Mouse (Mus musculus) midbrain, embryonic 16.5 days (tissue): ENCODE data around the gene Clpb. TPM values are rescaled to one million over a fixed set of nuclear protein-coding genes. Genes with fewer than 3 reads are reported as not detected.

Source experiments
- ATAC-seq: fragments of 200-750 bp; cut with Nextera tagmentation; 2 replicates; pipeline ENCODE4 v1.8.0; 2017; ENCODE audit warnings: moderate TSS enrichment
- H3K27ac ChIP-seq: fragments of 300-500 bp; sonication (generic); 2 replicates; pipeline ENCODE4 v1.5.1; 2014; ENCODE audit warnings: mild to moderate bottlenecking, low read length, mixed read lengths
- H3K27me3 ChIP-seq: fragments of 300-500 bp; sonication (generic); 2 replicates; pipeline ENCODE4 v1.6.1; 2014; ENCODE audit warnings: low read depth, low read length, mixed read lengths; ENCODE audit not compliant: control insufficient read depth, insufficient read depth
- H3K36me3 ChIP-seq: fragments of 300-500 bp; sonication (generic); 2 replicates; pipeline ENCODE4 v1.6.1; 2014; ENCODE audit warnings: mild to moderate bottlenecking, low read length, moderate library complexity, mixed read lengths; ENCODE audit not compliant: control insufficient read depth, insufficient read depth
- H3K4me1 ChIP-seq: fragments of 300-500 bp; sonication (generic); 2 replicates; pipeline ENCODE4 v1.6.1; 2014; ENCODE audit warnings: mild to moderate bottlenecking, low read length, mixed read lengths; ENCODE audit not compliant: control insufficient read depth, insufficient read depth
- H3K4me2 ChIP-seq: fragments of 300-500 bp; sonication (generic); 2 replicates; pipeline ENCODE4 v1.6.1; 2014; ENCODE audit warnings: mild to moderate bottlenecking, low read length, mixed read lengths
- H3K4me3 ChIP-seq: fragments of 300-500 bp; sonication (generic); 2 replicates; pipeline ENCODE4 v1.5.1; 2014; ENCODE audit warnings: low read depth, mild to moderate bottlenecking, low read length, moderate library complexity, mixed read lengths
- H3K9ac ChIP-seq: fragments of 300-500 bp; sonication (generic); 2 replicates; pipeline ENCODE4 v1.6.1; 2014; ENCODE audit warnings: low read depth, low read length, mixed read lengths
- H3K9me3 ChIP-seq: fragments of 300-500 bp; sonication (generic); replicated peaks from 2 replicates; pipeline ENCODE4 v1.6.1; 2014; ENCODE audit warnings: mild to moderate bottlenecking, low read length, mixed read lengths; ENCODE audit not compliant: control insufficient read depth, poor library complexity, severe bottlenecking
- WGBS: fragments of 180-500 bp; shearing (Covaris S2); extraction: QIAGEN DNeasy Blood & Tissue Kit; methylation state at CpG from one replicate; pipeline ENCODE4 v1.1.7; 2014; 5-methylcytosine and 5-hydroxymethylcytosine counted together
- polyA plus RNA-seq: library from polyadenylated mRNA; unstranded; fragments of >200 nt; fragmentation: Nextera tagmentation; extraction: Ambion mirVana; gene quantifications from 2 replicates; pipeline ENCODE4 v1.2.1, GENCODE M21; 2015

Clpb gene
- polyA plus RNA-seq, 1 experiment from 2014 or later, result 43.0 TPM

GRCm38 (mm10) chr7:101753492-101753891 lies 90.1 kb downstream of the Clpb start:
- Histone ChIP-seq H3K9ac (no peak overlapping the region), H3K4me1 (no peaks in the 10 kb centered on the region), H3K27ac (no peak overlapping the region), H3K4me2 (no peak overlapping the region), H3K9me3 (no peaks in the 10 kb centered on the region), H3K4me3 (no peak overlapping the region), H3K36me3 (peaks cover 9% of the 10 kb centered on the region), H3K27me3 (no peaks in the 10 kb centered on the region)
- ATAC-seq, result no peak
- WGBS, result 94% methylated on average over 5 of the region's 5 CpGs

GRCm38 (mm10) chr7:101754416-101754815 lies 91.0 kb downstream of the Clpb start:
- Histone ChIP-seq H3K4me2 (no peak overlapping the region), H3K9me3 (no peaks in the 10 kb centered on the region), H3K36me3 (peaks cover 9% of the 10 kb centered on the region), H3K4me3 (no peak overlapping the region), H3K27me3 (no peaks in the 10 kb centered on the region), H3K27ac (no peak overlapping the region), H3K4me1 (no peaks in the 10 kb centered on the region), H3K9ac (no peak overlapping the region)
- WGBS, result 94% methylated on average over 2 of the region's 2 CpGs
- ATAC-seq, result no peak

DNA sequence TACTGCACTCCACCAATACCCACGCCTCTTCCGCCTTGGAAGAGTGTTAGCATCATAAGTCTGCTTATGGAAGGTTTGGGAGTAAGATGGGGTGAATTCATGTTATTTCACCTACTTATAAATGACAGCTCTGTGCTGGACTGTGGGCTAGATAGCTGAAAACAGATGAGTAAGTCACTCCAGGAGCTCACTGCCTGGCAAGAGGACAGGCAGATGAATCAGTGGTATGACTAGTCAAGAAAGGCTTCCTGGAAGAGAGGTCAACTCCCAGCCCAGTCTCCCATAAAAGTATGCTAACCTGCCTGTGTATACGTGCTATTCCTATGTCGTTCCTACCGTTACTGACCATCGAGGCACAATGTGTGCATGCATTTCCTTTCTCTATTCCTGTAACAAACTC lies 91.9 kb downstream of the Clpb start:
- WGBS, result 96% methylated on average over 6 of the region's 6 CpGs
- H3K4me3 ChIP-seq, result no peak overlapping the region
- H3K27me3 ChIP-seq, result no peaks in the 10 kb centered on the region
- H3K4me2 ChIP-seq, result no peak overlapping the region
- H3K9me3 ChIP-seq, result no peaks in the 10 kb centered on the region
- ATAC-seq, result no peak
- no peaks in the 10 kb centered on the region for H3K4me1 ChIP-seq
- no peak overlapping the region for H3K9ac ChIP-seq
- H3K36me3 ChIP-seq, result peaks cover 9% of the 10 kb centered on the region
- H3K27ac ChIP-seq, result no peak overlapping the region

DNA sequence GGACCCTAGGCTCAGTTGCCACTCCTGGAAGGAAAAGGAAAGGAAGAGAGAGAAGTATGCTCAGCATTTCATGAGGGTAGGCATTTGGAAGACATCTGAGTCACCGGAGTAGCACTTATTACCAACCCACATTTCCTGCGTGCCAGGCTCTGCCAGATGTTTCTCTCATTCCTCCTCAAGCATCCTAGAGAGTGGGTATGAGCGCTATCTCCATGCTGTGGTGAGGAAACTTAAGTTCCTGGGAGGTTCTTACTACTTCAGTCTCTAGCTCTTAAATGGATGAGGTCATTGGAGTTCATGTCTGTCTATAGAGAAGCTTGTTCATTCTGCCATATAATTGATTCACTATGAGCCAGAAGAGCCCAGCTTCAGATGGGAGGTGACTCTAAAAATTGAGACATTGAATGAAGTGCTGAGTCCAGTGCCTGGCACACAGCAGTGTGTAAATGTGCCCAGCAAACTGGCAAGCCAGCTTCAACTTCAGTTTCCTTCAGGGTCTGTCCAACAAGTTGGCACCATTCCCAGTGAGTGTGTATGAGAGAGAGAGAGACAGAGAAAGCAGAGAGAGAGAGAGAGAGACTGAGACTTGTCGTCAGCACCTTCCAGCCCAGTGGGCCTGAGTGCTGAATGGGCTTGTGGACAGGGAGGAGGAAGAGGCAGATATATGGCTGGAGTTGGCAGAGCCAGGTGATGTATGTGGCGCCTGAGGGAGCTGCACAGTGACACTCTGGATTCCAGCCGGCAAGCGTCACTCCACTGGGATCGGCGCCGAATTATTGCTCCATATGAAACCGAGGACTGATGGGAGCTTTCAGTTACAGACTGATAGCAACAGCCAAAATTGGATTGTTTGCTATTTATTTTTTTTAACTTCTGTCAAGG lies 98.7 kb downstream of the Clpb start:
- no peak overlapping the region for H3K9ac ChIP-seq
- H3K27me3 ChIP-seq, result no peaks in the 10 kb centered on the region
- WGBS, result 91% methylated on average over 11 of the region's 11 CpGs
- no peak overlapping the region for H3K27ac ChIP-seq
- H3K4me3 ChIP-seq, result no peak overlapping the region
- H3K4me2 ChIP-seq, result no peak overlapping the region
- no peaks in the 10 kb centered on the region for H3K4me1 ChIP-seq
- no peak for ATAC-seq
- no peaks in the 10 kb centered on the region for H3K9me3 ChIP-seq
- peaks cover 7% of the 10 kb centered on the region; the same call in 1 of the 2 replicates for H3K36me3 ChIP-seq

DNA sequence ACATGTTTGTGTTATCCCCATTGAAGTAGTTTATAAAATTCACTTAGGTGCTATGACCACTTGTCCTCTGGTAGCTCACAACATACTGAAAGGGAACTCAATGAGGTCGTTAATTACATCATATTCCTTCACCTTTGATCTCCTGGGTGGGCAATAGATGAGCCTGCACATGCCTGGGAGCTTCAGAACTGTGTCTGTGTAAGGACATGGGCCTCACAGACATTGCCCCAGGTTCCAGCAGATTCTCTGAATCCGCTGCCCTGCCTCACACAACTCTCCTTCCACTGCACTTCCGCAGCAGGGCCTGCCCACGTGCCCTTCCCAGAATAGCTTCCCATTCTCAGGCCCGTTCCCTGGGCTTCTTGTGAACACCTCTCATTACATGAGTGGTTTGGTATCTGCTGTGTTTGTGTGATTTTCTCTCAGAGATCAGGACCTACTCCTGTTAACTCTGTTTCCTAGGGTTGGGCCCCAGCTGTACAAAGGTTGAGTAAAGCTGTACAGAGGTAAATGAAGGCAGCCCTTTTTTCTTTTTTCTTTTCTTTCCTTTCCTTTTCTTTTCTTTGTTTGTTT lies 104.0 kb downstream of the Clpb start:
- no peak overlapping the region for H3K27ac ChIP-seq
- 90% methylated on average over 5 of the region's 5 CpGs for WGBS
- ATAC-seq, result no peak
- H3K4me3 ChIP-seq, result no peak overlapping the region
- no peak overlapping the region for H3K9ac ChIP-seq
- H3K27me3 ChIP-seq, result no peaks in the 10 kb centered on the region
- no peaks in the 10 kb centered on the region for H3K9me3 ChIP-seq
- no peak overlapping the region for H3K4me2 ChIP-seq
- H3K36me3 ChIP-seq, result peaks cover 7% of the 10 kb centered on the region; the same call in 1 of the 2 replicates
- H3K4me1 ChIP-seq, result peaks cover 14% of the 10 kb centered on the region

- no peak overlapping the region for H3K9ac ChIP-seq
- no peaks in the 10 kb centered on the region for H3K27me3 ChIP-seq
- 69% methylated on average over 7 of the region's 7 CpGs for WGBS
- H3K27ac ChIP-seq, result no peak overlapping the region
- no peak for ATAC-seq
- peaks cover 2% of the 10 kb centered on the region; the same call in 1 of the 2 replicates for H3K36me3 ChIP-seq
- no peaks in the 10 kb centered on the region for H3K9me3 ChIP-seq
- no peak overlapping the region for H3K4me3 ChIP-seq
- H3K4me2 ChIP-seq, result no peak overlapping the region
- peaks cover 23% of the 10 kb centered on the region for H3K4me1 ChIP-seq
These were observed 106.6 kb downstream of the Clpb start for GRCm38 (mm10) chr7:101770051-101770450.

- Histone ChIP-seq H3K27ac (no peak overlapping the region), H3K9me3 (no peaks in the 10 kb centered on the region), H3K9ac (no peak overlapping the region), H3K4me3 (no peak overlapping the region), H3K4me2 (no peak overlapping the region), H3K27me3 (no peaks in the 10 kb centered on the region), H3K36me3 (peaks cover 2% of the 10 kb centered on the region; the same call in 1 of the 2 replicates), H3K4me1 (peaks cover 23% of the 10 kb centered on the region)
- WGBS, result 79% methylated on average over 1 of the region's 1 CpGs
- ATAC-seq, result no peak
These were observed 108.2 kb downstream of the Clpb start for GRCm38 (mm10) chr7:101771604-101772003.

DNA sequence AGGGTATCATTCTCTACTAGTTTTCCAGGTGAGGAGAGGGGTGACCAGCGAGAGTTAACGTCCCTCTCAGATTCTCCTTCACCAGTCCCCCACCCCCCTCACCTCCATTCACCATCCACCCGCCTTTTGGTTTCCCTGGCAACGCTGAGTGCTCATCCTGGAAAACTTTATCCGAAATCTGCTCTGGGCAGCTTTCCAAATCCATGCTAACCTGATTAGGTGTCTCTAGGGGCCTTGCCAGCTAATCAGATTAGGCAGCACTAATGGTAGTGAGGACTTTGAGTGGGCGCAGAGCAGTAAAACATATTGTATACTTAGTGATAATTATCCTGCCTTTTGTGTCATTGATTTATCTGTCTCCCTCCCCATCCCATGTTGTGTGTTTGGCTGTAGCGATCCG lies 109.3 kb downstream of the Clpb start:
- Histone ChIP-seq H3K27ac (no peak overlapping the region), H3K36me3 (peaks cover 2% of the 10 kb centered on the region; the same call in 1 of the 2 replicates), H3K27me3 (no peaks in the 10 kb centered on the region), H3K9me3 (no peaks in the 10 kb centered on the region), H3K4me1 (peaks cover 23% of the 10 kb centered on the region), H3K9ac (no peak overlapping the region), H3K4me3 (no peak overlapping the region), H3K4me2 (0 out of 2 replicates have a peak overlapping the region, but pooled peaks have one; percentile 8)
- ATAC-seq, result peak; percentile 62
- WGBS, result 23% methylated on average over 8 of the region's 8 CpGs

DNA sequence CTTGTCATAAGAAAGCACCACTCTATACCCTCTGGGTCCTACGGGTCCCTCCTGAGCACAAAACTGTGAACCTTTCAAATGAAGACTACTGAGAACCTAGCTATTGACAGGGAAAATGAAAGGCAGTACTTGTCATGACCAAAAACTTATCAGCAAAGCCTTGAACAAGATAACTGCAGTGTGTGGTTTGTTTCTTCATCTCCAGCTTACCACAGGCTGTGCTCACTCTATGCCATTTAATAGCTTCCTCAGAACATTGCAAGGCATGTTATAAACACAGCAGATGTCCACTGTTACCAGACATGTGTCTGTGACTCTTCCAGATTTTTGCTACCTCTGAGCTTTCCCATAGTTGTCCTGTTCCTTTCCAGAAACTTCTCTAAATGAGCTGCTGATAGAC lies 113.6 kb downstream of the Clpb start:
- peaks cover 12% of the 10 kb centered on the region for H3K4me1 ChIP-seq
- no peak overlapping the region for H3K4me2 ChIP-seq
- H3K27ac ChIP-seq, result no peak overlapping the region
- WGBS, result 100% methylated on average over 1 of the region's 1 CpGs
- H3K27me3 ChIP-seq, result no peaks in the 10 kb centered on the region
- peaks cover 5% of the 10 kb centered on the region; the same call in 1 of the 2 replicates for H3K36me3 ChIP-seq
- no peak for ATAC-seq
- no peak overlapping the region for H3K9ac ChIP-seq
- no peak overlapping the region for H3K4me3 ChIP-seq
- no peaks in the 10 kb centered on the region for H3K9me3 ChIP-seq
